In the genomic region with DNA sequence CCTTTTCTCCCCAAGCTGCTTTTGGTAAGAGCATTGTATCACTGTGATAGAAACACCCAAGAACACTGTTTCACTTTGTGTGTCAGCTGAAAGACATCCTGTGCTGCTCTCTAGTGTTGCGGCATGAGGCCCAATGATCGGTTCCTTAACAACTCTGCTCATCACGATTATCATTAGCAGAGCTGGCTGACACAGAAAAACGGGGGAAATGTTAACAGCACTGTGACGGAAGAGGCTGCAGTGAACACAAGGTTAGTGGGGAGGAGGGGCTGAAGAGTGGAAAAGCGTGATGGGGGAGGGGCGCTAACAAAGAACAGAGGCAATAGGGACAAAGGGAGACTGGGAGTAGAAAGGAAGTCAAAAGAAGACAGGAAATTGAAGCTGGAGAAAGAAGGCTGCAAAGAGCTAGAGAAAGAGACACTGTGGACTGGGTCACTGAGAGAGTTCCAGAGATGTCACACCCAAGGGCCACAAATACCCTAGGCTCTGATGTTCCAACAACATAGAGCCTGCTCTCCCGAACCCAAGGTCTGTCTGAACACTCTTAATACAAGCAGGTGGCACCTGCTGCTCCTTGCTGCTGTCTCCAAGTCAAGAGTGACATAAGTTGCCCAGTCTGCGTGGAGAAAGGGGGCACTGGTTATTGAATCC, we compare ENCODE assay signal across 8 mouse cellular contexts. TPM values are rescaled to one million over a fixed set of nuclear protein-coding genes. Genes with fewer than 3 reads are reported as not detected.
DNase-seq lines count a peak whose midpoint lies in the region; ATAC-seq and TF ChIP-seq lines count a peak whose summit lies in the region.

No protein-coding gene starts in this region.

- H3K9me3 ChIP-seq in kidney, postnatal 0 days (replicated peaks; ENCODE audit: low read length) = no peaks in the 10 kb centered on the region
- H3K9me3 ChIP-seq in intestine, embryonic 15.5 days = no peaks in the 10 kb centered on the region

- H3K27me3 ChIP-seq in kidney, postnatal 0 days (ENCODE audit: insufficient read depth, low read length) = no peaks in the 10 kb centered on the region
- H3K27me3 ChIP-seq in intestine, embryonic 15.5 days (replicated peaks) = no peaks in the 10 kb centered on the region

- no peaks in the 10 kb centered on the region for H3K36me3 ChIP-seq in kidney, postnatal 0 days (ENCODE audit: insufficient read depth, low read length)
- H3K36me3 ChIP-seq in intestine, embryonic 15.5 days = no peaks in the 10 kb centered on the region

- H3K4me1 ChIP-seq in kidney, postnatal 0 days (replicated peaks; ENCODE audit: insufficient read depth, low read length) = peaks cover 17% of the 10 kb centered on the region; the same call in 1 of the 2 replicates
- peaks cover 8% of the 10 kb centered on the region for H3K4me1 ChIP-seq in intestine, embryonic 15.5 days (replicated peaks)

- peak; percentile 29 for DNase-seq in kidney, postnatal 0 days (ENCODE audit: low spot score)
- DNase-seq in kidney, postnatal 14 days = no peak
- peak; percentile 71 for DNase-seq in embryo, embryonic 11 days
- DNase-seq in neural tube, embryonic 10.5 days (ENCODE audit: extremely low spot score, low spot score) = peak; percentile 54
- DNase-seq in right cerebral cortex, postnatal 36 days (ENCODE audit: low spot score in 2 of 2) = no peak
- DNase-seq in cerebellum, postnatal 36 days = no peak
- DNase-seq in right cerebral cortex, postnatal 14 days = no peak

- no peak overlapping the region for H3K9ac ChIP-seq in kidney, postnatal 0 days (ENCODE audit: low read depth, low read length)
- no peak overlapping the region for H3K9ac ChIP-seq in intestine, embryonic 15.5 days

- WGBS in kidney, postnatal 0 days = 38% methylated on average over 9 of the region's 9 CpGs
- WGBS in intestine, embryonic 15.5 days = 37% methylated on average over 9 of the region's 9 CpGs

- TF ChIP-seq CTCF in kidney, postnatal 0 days (IDR thresholded peaks at IDR 0.05; ENCODE audit: low read depth) = 0 out of 2 replicates have a peak, but pooled peaks have one; percentile 8

- ATAC-seq in kidney, postnatal 0 days (replicated peaks; ENCODE audit: low FRiP score, low read depth) = no peak
- ATAC-seq in intestine, embryonic 15.5 days = peak; percentile 12; the same call in 1 of the 2 replicates

- no peak overlapping the region for H3K4me3 ChIP-seq in kidney, postnatal 0 days (replicated peaks; ENCODE audit: low read depth, low read length)
- H3K4me3 ChIP-seq in intestine, embryonic 15.5 days (replicated peaks) = no peak overlapping the region

- peak overlapping the region; percentile 4; the same call in 1 of the 2 replicates for H3K4me2 ChIP-seq in kidney, postnatal 0 days (ENCODE audit: low read length)
- peak overlapping the region; percentile 26; the same call in 1 of the 2 replicates for H3K4me2 ChIP-seq in intestine, embryonic 15.5 days (replicated peaks)

- no peak overlapping the region for H3K27ac ChIP-seq in kidney, postnatal 0 days
- H3K27ac ChIP-seq in intestine, embryonic 15.5 days = no peak overlapping the region

RNA-seq across cellular contexts. Expression of a gene that starts 58.0 kb away (rescaled TPM):
- 23.8 and 25.7 TPM in 2 replicates for polyA plus RNA-seq in kidney, postnatal 0 days (2015; fragmentation: Nextera tagmentation; extraction: Ambion mirVana)
- 19.9 and 21.9 TPM in 2 replicates for polyA plus RNA-seq in intestine, embryonic 15.5 days (2015; fragmentation: Nextera tagmentation; extraction: Ambion mirVana)

Comparison
In these comparisons a context has a peak if more than half of its experiments do, and no peak if none do; other contexts are left out.
1. DNase-seq: peak in kidney, postnatal 0 days (single experiment), embryo, embryonic 11 days (single experiment) and neural tube, embryonic 10.5 days (single experiment); none in kidney, postnatal 14 days (single experiment), right cerebral cortex, postnatal 36 days (0 of 2), cerebellum, postnatal 36 days (0 of 2) and right cerebral cortex, postnatal 14 days (single experiment).